Mouse (Mus musculus): ENCODE data around the gene Gucy2d. TPM values are rescaled to one million over a fixed set of nuclear protein-coding genes. Genes with fewer than 3 reads are reported as not detected.

The Gucy2d gene
- polyA plus RNA-seq, 1 experiment from 2014 or later: not detected

GRCm38 (mm10) chr7:98491451-98492200 lies 51.4 kb downstream of the Gucy2d start:
- Histone ChIP-seq H3K4me2 (ENCODE audit: low read length) (no peak overlapping the region), H3K27ac (ENCODE audit: low read length) (no peak overlapping the region)

GRCm38 (mm10) chr7:98492331-98492730 lies 52.1 kb downstream of the Gucy2d start:
- WGBS: 74% methylated on average over 5 of the region's 5 CpGs
- H3K4me2 ChIP-seq (ENCODE audit: low read length): no peak overlapping the region
- H3K9ac ChIP-seq (replicated peaks; ENCODE audit: low read depth, low read length): no peak overlapping the region

More at GRCm38 (mm10) chr7:98491451-98492200, 51.4 kb downstream of the Gucy2d start:
- Histone ChIP-seq H3K9me3 (ENCODE audit: control insufficient read depth, low read length) (no peaks in the 10 kb centered on the region), H3K27me3 (replicated peaks; ENCODE audit: control insufficient read depth, insufficient read depth, low read length) (no peaks in the 10 kb centered on the region), H3K9ac (replicated peaks; ENCODE audit: low read depth, low read length) (no peak overlapping the region), H3K36me3 (ENCODE audit: control insufficient read depth, insufficient read depth) (no peaks in the 10 kb centered on the region), H3K4me3 (replicated peaks; ENCODE audit: low read length) (no peak overlapping the region), H3K4me1 (replicated peaks; ENCODE audit: control insufficient read depth, insufficient read depth, low read length) (0 out of 2 replicates have a peak, but pooled peaks cover 7% of the 10 kb centered on the region)
- 71% methylated on average over 9 of the region's 9 CpGs for WGBS
- ATAC-seq: no peak

GRCm38 (mm10) chr7:98493307-98493706 lies 53.1 kb downstream of the Gucy2d start:
- ATAC-seq: no peak
- Histone ChIP-seq H3K9ac (replicated peaks; ENCODE audit: low read depth, low read length) (no peak overlapping the region), H3K27me3 (replicated peaks; ENCODE audit: control insufficient read depth, insufficient read depth, low read length) (no peaks in the 10 kb centered on the region), H3K4me3 (replicated peaks; ENCODE audit: low read length) (no peak overlapping the region), H3K36me3 (ENCODE audit: control insufficient read depth, insufficient read depth) (no peaks in the 10 kb centered on the region), H3K27ac (ENCODE audit: low read length) (no peak overlapping the region), H3K4me2 (ENCODE audit: low read length) (no peak overlapping the region), H3K9me3 (ENCODE audit: control insufficient read depth, low read length) (no peaks in the 10 kb centered on the region), H3K4me1 (replicated peaks; ENCODE audit: control insufficient read depth, insufficient read depth, low read length) (0 out of 2 replicates have a peak, but pooled peaks cover 7% of the 10 kb centered on the region)
- 72% methylated on average over 2 of the region's 2 CpGs for WGBS

More at GRCm38 (mm10) chr7:98492331-98492730, 52.1 kb downstream of the Gucy2d start:
- H3K27me3 ChIP-seq (replicated peaks; ENCODE audit: control insufficient read depth, insufficient read depth, low read length): no peaks in the 10 kb centered on the region
- no peaks in the 10 kb centered on the region for H3K9me3 ChIP-seq (ENCODE audit: control insufficient read depth, low read length)
- H3K4me3 ChIP-seq (replicated peaks; ENCODE audit: low read length): no peak overlapping the region
- H3K27ac ChIP-seq (ENCODE audit: low read length): no peak overlapping the region
- no peak for ATAC-seq
- 0 out of 2 replicates have a peak, but pooled peaks cover 7% of the 10 kb centered on the region for H3K4me1 ChIP-seq (replicated peaks; ENCODE audit: control insufficient read depth, insufficient read depth, low read length)
- H3K36me3 ChIP-seq (ENCODE audit: control insufficient read depth, insufficient read depth): no peaks in the 10 kb centered on the region

- no peak for ATAC-seq
- no peaks in the 10 kb centered on the region for H3K9me3 ChIP-seq (ENCODE audit: control insufficient read depth, low read length)
- no peak overlapping the region for H3K27ac ChIP-seq (ENCODE audit: low read length)
- H3K4me2 ChIP-seq (ENCODE audit: low read length): no peak overlapping the region
- no peaks in the 10 kb centered on the region for H3K36me3 ChIP-seq (ENCODE audit: control insufficient read depth, insufficient read depth)
- H3K4me3 ChIP-seq (replicated peaks; ENCODE audit: low read length): no peak overlapping the region
- H3K27me3 ChIP-seq (replicated peaks; ENCODE audit: control insufficient read depth, insufficient read depth, low read length): no peaks in the 10 kb centered on the region
- 77% methylated on average over 18 of the region's 18 CpGs for WGBS
- 0 out of 2 replicates have a peak, but pooled peaks cover 7% of the 10 kb centered on the region for H3K4me1 ChIP-seq (replicated peaks; ENCODE audit: control insufficient read depth, insufficient read depth, low read length)
- H3K9ac ChIP-seq (replicated peaks; ENCODE audit: low read depth, low read length): no peak overlapping the region
Measured at GRCm38 (mm10) chr7:98493901-98494480, 53.8 kb downstream of the Gucy2d start.

- no peaks in the 10 kb centered on the region for H3K9me3 ChIP-seq (ENCODE audit: control insufficient read depth, low read length)
- WGBS: 67% methylated on average over 1 of the region's 1 CpGs
- no peak overlapping the region for H3K27ac ChIP-seq (ENCODE audit: low read length)
- H3K4me3 ChIP-seq (replicated peaks; ENCODE audit: low read length): no peak overlapping the region
- H3K27me3 ChIP-seq (replicated peaks; ENCODE audit: control insufficient read depth, insufficient read depth, low read length): no peaks in the 10 kb centered on the region
- H3K4me2 ChIP-seq (ENCODE audit: low read length): no peak overlapping the region
- ATAC-seq: no peak
- H3K9ac ChIP-seq (replicated peaks; ENCODE audit: low read depth, low read length): no peak overlapping the region
- H3K4me1 ChIP-seq (replicated peaks; ENCODE audit: control insufficient read depth, insufficient read depth, low read length): no peaks in the 10 kb centered on the region
- H3K36me3 ChIP-seq (ENCODE audit: control insufficient read depth, insufficient read depth): no peaks in the 10 kb centered on the region
Measured at GRCm38 (mm10) chr7:98495591-98495990, 55.4 kb downstream of the Gucy2d start.

- H3K9ac ChIP-seq (replicated peaks; ENCODE audit: low read depth, low read length): no peak overlapping the region
- H3K9me3 ChIP-seq (ENCODE audit: control insufficient read depth, low read length): no peaks in the 10 kb centered on the region
- no peak overlapping the region for H3K4me3 ChIP-seq (replicated peaks; ENCODE audit: low read length)
- no peaks in the 10 kb centered on the region for H3K27me3 ChIP-seq (replicated peaks; ENCODE audit: control insufficient read depth, insufficient read depth, low read length)
- H3K27ac ChIP-seq (ENCODE audit: low read length): no peak overlapping the region
- no peaks in the 10 kb centered on the region for H3K36me3 ChIP-seq (ENCODE audit: control insufficient read depth, insufficient read depth)
- WGBS: 53% methylated on average over 5 of the region's 5 CpGs
- H3K4me1 ChIP-seq (replicated peaks; ENCODE audit: control insufficient read depth, insufficient read depth, low read length): no peaks in the 10 kb centered on the region
- H3K4me2 ChIP-seq (ENCODE audit: low read length): no peak overlapping the region
- no peak for ATAC-seq
Measured at GRCm38 (mm10) chr7:98497451-98497850, 57.2 kb downstream of the Gucy2d start.

GRCm38 (mm10) chr7:98498101-98498500 lies 57.9 kb downstream of the Gucy2d start:
- WGBS: 90% methylated on average over 12 of the region's 12 CpGs
- ATAC-seq: no peak
- Histone ChIP-seq H3K4me3 (replicated peaks; ENCODE audit: low read length) (no peak overlapping the region), H3K27ac (ENCODE audit: low read length) (no peak overlapping the region), H3K4me2 (ENCODE audit: low read length) (no peak overlapping the region), H3K4me1 (replicated peaks; ENCODE audit: control insufficient read depth, insufficient read depth, low read length) (no peaks in the 10 kb centered on the region), H3K9ac (replicated peaks; ENCODE audit: low read depth, low read length) (no peak overlapping the region), H3K27me3 (replicated peaks; ENCODE audit: control insufficient read depth, insufficient read depth, low read length) (no peaks in the 10 kb centered on the region), H3K9me3 (ENCODE audit: control insufficient read depth, low read length) (no peaks in the 10 kb centered on the region), H3K36me3 (ENCODE audit: control insufficient read depth, insufficient read depth) (no peaks in the 10 kb centered on the region)

GRCm38 (mm10) chr7:98498656-98499560 lies 58.7 kb downstream of the Gucy2d start:
- peaks cover under 1% of the 10 kb centered on the region for H3K4me1 ChIP-seq (replicated peaks; ENCODE audit: control insufficient read depth, insufficient read depth, low read length)
- H3K9ac ChIP-seq (replicated peaks; ENCODE audit: low read depth, low read length): no peak overlapping the region
- WGBS: 83% methylated on average over 20 of the region's 20 CpGs
- H3K9me3 ChIP-seq (ENCODE audit: control insufficient read depth, low read length): no peaks in the 10 kb centered on the region
- no peak overlapping the region for H3K4me2 ChIP-seq (ENCODE audit: low read length)
- no peak for ATAC-seq
- no peak overlapping the region for H3K4me3 ChIP-seq (replicated peaks; ENCODE audit: low read length)
- no peak overlapping the region for H3K27ac ChIP-seq (ENCODE audit: low read length)
- no peaks in the 10 kb centered on the region for H3K36me3 ChIP-seq (ENCODE audit: control insufficient read depth, insufficient read depth)
- H3K27me3 ChIP-seq (replicated peaks; ENCODE audit: control insufficient read depth, insufficient read depth, low read length): no peaks in the 10 kb centered on the region

Measured in forebrain, embryonic 16.5 days (tissue).